Mouse (Mus musculus): Measurements from ENCODE around the gene Nt5c1a.

Nt5c1a gene

DNA sequence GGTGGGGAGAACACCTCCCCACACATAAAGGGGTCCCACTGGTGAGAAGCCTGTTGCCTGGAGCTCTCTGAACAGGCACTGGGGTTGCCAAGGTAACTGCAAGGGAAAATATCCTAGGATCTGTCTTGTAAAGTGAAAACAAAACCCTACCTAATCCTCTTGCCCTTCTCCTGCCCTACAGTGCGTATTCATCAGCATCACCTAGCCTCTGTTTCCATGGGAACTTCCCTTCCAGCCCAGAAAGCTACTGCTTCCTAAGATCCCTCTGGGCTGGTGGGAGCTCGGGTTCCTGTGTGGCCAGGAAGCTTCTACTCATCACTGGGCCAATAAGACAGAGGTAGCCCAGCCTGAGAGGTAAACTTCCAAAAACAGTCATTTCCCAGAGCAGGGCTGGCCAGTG, 11.0 kb downstream of the Nt5c1a start:
- no peak for DNase-seq (ENCODE audit: low spot score in 2 of 2)

DNA sequence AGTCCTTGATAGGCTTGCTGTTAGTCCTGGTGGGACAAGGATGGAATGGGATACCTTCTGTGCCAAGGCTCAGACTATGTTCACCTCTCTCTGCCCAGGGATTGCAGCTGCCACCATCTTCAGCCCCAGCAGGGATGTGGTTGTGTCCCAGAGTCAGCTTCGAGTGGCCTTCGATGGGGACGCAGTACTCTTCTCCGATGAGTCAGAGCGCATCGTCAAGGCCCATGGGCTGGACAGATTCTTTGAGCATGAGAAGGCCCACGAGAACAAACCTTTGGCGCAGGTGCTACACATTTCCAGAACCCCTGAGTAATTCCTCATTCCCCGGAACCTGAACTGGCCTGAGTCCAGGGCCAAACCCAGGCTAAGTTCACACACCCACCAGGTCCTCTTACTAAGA, 12.7 kb downstream of the Nt5c1a start:
- DNase-seq (ENCODE audit: low spot score in 2 of 2): no peak

DNA sequence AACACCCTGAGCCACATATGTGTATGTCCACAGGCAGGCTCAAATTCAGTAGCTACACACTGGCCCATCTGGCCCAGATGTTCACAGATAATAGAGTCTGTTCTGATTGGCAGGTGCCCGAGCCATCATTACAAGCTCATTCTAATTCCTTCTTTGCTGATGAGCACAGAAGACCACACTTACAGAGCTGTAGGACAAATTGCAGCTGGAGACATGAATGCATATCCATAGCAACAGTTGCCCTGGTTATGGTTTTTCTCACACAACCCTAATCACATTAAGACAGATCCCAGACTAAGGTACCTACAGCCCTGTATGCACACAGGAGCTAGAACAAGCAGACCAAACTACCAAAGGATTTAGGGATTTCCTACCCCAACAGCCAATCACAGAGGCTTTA, 14.1 kb downstream of the Nt5c1a start:
- no peak for DNase-seq (ENCODE audit: low spot score in 2 of 2)

DNA sequence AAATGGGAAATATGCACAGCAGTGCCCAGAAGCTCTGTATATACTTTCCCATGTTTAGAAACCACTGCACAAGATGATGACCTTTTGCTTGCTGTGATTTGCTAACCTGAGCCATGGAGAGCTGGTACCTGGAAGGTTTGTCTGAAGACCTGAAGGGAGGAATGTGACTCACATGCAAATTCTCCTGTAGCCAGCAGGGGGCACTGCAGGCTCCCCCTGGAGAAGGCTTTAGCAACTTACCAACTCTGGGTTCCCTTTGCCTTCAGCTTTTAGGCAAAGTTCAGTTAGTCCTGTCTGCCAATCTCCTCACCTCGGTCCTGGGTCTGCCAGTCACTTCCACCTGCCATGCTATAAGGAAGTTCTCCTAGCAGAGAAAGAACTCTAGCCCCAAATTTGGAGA, 15.5 kb downstream of the Nt5c1a start:
- no peak for DNase-seq (ENCODE audit: low spot score in 2 of 2)

DNA sequence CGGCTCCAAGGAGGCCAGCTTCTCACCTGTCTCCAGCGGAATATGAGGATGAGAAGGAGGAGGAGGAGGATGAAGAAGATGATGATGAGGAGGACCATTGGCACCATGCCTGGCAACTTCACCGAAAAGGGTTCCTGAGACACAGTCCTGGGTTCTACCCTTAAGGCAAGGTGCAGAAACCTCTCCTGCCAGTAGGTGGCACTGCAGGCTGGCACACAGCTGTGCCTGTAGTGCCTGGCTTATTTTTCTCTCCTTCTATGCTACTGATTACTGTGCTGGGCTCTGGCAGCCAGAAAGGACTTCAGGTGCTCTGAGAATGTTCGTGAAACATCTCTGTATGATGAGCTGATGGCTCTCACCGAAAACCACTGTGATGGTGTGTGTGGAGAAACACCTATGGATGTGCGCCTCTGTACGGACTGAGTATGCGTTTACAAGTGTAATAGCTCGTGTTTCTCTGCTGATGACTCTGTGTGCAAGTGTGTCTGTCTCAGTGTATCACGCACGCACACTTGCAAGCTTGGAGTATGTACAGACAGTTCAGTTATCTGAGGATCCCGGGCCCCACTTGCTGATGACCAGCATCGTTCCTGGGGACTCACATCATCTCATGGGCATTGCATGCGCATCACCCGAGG, 18.5 kb downstream of the Nt5c1a start:
- DNase-seq (ENCODE audit: low spot score in 2 of 2): peak; percentile 56 to 82

DNA sequence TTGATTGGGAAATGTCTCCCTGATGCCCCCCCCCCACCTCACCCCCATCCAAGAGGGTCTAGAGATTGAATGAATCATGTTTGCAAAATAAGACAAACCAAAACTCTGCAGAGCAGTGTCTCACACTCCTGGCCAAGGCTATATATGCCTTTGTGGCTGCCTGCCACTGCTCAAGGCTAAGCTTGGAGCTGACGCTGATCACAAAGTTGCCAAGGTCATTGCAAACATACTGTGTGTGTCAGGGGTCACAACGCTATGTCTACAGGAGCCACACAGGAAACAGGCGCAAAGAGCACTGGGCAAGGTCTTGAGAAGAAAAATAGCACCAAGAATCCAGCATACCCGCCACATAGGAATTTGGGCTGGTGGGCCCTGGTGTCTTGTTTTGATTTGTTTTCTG, 19.3 kb downstream of the Nt5c1a start:
- no peak for DNase-seq (ENCODE audit: low spot score in 2 of 2)

DNA sequence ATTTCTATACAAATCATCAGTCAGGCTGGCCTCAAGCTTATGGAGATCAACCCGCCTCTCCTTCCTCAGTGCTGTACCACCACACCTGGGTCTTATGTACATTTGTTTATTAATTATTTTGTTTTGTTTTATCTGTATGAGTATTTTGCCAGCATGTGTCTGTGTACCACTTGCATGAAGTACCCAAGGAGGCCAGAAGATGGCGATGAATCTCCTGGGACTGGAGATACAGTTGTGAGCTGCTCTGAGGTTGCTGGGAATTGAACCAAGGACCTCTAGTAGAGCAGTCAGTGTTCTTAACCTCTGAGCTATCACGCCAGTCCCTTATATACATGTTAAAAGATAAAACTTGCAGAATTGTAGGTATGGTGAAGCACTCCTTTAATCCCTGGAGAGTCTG, 22.0 kb downstream of the Nt5c1a start:
- no peak for DNase-seq (ENCODE audit: low spot score in 2 of 2)

DNA sequence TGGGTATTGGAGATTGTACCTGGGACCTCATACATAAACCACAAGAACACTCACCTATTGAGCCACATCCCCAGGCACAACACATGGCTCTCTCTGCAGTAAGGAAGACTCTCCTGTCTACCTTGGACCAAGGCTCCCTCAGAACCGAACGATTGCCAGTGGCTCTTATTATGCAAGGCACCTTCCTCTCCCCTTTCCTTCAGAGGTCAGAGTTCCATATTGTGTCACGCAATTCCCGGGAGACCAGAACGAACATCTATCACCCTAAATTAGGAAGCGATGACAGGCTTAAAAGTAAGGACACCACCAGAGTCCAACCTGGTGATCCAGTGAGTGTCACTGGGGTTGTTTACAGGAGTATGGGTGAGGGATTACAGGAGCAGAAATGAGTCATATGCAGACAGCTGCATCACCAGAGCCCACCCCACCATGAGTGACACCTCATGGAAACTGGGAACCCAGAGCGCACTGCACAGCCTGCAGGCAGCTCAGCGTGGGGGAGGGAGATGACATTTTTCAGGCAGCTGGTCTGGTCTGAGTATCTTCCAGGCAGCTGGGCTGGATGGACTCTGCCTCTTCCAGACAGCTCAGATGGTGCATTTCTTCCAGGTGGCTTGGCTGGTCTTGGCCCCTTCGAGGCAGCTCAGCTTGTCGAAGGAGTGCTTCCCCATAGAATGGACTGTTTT, 24.6 kb downstream of the Nt5c1a start:
- no peak for DNase-seq (ENCODE audit: low spot score in 2 of 2)

DNA sequence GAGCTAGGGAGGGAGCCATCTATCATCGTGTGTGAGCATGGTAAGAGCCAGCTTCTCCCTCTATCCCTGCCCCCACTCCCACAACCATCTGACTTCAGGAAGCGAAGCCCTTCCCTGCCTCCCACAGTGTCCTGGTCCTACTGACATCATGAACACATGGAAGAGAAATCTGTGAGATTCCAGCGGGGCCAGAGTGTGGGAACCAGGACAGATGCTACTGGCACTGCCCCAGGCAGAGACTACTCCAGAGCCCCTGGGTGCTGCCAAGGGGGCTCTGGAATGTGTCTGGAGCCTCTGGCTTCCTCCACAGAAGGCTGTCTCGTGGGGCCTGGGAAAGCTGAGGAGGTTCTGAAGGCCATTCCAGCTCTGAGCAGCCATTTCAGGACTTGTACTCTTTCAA, 26.4 kb downstream of the Nt5c1a start:
- peak in 1 of 2 experiments; percentile 58 for DNase-seq (ENCODE audit: low spot score in 2 of 2)

DNA sequence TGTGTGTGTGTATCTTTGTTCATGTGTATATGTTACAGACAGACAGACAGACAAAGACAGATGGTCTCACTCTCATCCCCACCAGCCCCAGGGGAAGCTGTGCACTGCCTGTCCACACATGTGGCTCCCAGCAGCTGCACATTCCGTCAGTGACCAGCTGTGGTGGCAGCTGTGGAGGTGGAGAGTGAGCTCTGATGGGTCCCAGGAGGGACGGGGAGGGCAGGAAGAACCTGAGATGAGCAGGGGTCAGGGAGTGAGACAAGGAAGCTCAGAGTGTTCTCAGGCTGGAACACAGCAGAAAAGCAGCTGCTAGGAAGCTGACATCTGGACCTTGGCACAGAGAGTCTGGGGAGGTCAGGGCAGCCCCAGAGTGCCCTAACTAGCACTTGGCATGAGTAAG, 27.0 kb downstream of the Nt5c1a start:
- peak in 1 of 2 experiments; percentile 67 for DNase-seq (ENCODE audit: low spot score in 2 of 2)

DNA sequence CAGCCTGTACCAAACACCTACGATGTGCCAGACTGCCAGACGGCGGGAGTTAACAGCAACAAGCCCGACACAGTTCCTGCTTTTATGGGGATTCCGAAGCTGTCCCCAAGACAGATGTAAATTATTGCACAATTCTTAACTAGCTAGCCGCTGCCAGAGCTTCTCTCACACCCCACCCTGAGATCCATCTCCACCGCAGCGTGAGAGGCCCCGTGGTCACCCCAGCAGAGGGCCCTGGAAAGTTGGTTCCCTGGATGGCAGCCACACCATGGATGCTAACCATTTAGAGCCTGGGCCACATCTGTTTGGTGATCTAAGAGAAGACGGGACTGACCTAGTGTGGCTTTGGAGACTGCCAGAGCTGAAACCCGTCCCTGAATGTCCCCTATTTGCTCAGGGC, 27.9 kb downstream of the Nt5c1a start:
- DNase-seq (ENCODE audit: low spot score in 2 of 2): no peak

DNA sequence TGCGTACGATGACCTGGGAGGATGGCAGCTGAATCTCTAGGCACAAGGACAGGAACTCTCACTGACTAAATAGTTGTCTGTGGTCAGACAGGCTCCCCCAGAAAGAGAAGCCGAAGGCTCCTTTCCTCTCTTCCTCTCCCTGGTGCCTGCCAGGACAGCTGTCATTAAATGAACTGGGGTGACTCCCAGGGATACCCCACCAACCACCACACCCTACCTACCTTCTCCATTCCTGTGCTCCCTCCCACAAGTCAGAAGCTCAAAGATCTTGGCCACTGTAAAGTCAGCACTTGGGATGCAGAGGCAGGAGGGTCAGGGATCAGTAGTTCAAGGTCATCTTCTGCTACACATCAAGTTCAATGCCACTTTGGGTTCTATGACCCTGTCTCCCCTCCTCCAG, 31.5 kb downstream of the Nt5c1a start:
- no peak for DNase-seq (ENCODE audit: low spot score in 2 of 2)

DNA sequence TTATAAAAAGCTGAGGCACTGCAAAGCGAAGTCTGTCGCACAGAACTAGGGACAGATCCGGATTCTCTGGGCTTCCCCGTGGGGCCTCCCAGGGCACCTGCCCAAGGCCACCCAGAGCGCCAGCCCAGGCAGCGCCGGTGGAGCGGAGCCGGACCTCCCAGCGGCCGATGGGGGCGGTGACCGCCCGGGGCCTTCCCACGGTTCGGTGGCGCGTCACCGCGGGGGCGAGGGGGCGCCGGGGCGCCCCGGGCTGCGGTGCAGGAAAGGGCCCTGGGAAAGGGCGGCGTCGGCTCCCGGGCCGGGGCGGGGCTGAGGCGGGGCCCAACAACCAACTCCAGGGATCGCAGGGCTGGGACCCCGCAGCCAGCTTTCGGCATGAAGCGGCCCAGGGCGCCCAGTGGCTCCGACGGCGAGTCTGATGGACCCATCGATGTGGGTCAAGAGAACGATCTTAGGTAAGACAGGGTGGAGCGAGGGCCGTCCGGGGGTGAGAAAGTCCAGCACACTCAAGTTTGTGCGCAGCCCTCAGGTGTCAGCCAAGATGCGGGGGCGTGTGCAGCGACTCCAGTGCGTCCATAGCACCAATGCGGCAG, 32.3 kb downstream of the Nt5c1a start, which contains the start of gene Heyl:
Gene Heyl (plus strand): TSS at position 65 of the 593 bp plus-strand sequence.
- peak; percentile 62 to 67 for DNase-seq (ENCODE audit: low spot score in 2 of 2)

DNA sequence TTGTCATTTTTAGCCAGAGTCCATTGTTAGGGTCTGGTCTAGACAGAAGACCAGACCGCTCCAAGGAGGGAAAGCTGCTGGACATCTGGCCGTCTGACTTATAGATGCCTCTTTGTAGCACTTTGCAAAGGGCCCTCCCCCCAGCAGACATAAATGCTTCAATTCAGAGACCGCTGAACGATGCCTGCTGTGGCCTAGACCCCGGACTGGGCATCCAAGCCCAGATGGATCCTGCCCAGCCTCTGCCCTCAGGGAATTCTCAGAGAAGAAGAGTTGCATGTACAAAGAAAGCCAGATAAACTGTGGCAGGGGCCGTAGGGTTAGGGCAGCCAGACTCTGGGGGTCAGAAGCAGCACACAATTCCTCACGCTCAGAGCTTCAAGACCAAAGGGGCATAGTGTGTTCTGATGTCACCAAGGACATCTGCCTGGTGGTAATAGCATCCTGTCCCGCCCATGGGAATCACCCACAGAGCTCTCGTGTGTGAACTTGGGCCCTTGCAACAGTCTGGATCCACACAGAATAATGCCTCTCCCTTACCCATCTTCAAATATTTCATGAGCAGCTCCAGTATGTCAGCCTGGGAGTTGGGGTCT, 34.6 kb downstream of the Nt5c1a start:
- DNase-seq (ENCODE audit: low spot score in 2 of 2): no peak

DNA sequence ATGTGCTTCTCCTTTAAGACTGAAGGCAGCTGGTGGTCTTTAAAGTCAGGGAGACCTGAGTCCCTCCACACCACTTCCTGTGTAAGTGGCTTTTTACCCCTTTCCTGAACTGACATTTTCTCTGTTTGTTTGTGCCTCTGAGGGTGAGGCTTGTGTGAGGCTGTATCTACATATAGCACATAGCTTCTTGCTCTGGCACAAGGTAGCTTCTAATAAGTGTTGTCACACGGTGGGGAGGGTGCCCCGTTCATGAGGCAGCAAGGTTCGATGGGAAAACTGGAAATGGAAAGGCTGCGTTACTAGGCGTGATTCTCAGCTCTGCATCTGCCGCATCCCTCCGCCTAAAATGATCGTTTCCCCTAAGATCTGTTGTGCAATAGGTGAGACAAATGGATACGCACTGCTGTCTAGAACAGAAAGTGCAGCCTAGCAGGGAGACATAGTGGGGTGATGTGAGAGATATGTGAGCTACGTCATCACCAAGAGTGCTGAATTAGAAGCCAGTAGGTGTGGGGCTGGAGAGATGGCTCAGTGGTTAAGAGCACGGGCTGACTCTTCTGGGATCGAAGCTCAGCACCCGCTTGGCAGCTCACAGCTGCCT, 35.2 kb downstream of the Nt5c1a start:
- DNase-seq (ENCODE audit: low spot score in 2 of 2): no peak

DNA sequence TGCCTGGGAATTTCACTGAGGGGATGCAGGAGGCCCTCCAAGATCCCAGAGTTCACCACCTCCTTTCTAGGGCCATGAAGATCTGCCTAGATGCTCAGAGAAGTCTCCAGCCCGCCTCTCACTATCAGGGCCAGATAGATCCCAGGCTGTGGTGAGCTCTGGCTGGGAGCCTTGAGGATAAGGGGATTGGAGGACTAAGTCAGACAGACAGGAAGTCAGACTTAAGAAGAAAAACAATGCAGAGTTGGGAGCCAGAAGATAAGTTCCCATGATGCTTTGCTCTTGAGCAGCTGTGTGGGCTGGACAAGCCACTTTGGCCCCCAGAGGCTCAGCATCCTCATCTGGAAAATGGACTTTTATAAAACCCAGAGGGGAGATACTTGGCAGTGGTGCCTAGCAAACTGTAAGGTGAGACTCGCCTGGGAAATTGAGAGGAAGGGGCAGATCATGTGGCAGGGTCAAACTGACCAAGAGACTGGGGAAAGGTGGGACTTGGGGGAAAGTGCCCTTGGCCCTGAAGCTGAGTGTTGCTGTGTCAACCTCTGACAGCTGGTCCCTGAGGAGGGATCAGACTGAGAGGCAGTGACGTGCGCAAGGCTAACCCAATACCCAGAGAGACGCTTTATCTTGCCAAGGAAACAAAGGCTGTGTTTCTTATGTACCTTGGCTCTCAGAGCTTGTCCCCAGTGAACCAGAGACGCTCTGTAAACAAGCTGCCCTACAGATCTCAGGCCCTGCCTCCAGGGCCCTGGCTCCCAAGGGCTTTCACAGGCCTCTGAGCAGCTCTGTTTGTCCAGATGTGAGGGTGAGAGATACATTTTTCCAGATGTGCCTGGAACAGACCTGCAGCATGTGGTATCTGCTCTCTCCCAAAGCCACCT, 36.3 kb downstream of the Nt5c1a start:
- DNase-seq (ENCODE audit: low spot score in 2 of 2): no peak

DNA sequence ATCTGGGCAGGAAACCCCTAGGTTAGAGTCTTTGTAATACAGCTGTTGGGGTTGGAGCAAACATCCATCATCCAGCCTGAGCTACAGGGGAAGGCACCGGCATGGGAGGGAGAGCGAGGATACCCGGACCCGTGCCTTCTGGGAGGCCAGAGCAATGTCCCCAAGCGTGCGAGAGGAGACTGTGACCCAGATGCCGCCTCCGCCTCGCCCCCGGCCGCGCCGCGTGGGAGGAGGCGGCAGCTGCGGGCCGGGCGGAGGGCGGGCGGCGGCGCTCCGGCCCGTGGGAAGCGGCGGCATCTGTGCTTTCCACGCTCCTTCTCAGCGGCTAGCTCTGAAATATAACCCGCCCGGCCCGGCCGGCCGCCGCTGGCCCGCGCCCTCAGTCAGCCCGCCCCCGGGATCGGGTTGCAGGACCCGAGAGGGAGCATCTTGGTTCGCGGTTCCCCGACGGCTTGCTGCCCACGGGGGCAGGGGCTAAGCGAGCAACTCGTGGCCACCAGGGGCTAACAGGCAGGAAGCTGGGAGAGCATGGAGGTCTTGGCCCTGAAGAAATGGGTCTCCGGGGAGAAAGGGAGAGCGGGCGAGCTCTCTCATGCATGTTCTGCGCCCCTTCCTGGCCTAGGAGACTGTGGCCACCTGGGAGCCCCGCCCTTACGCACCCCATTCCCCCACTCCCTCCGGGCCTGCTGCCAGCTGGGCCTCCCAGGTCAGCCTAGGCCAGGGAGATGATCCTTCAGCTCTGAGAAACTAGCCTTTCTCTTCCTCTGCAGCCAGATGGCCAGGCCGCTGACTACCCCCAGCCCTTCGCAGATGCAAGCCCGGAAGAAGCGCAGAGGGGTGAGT, 38.3 kb downstream of the Nt5c1a start:
- DNase-seq (ENCODE audit: low spot score in 2 of 2): peak; percentile 72 to 73

DNA sequence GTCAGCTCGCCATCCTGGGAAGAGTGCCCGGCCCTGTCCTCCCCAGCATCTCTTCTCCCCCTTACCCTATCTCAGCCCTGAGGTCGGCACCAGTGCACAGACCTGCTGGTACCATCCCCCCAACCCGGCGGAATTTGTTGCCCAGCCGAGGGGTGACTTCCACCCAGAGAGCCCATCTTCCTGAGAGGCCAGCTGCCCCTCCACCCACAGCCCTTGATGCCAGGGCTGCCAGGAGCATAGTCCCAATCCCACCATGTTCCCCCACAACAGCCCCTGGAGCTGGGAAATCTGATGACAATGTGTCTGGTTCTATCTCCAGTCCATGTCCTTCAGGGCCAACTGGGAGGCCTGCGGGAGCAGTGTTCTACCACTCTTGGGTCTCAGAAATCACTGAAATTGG, 44.9 kb downstream of the Nt5c1a start:
- no peak for DNase-seq (ENCODE audit: low spot score in 2 of 2)

DNA sequence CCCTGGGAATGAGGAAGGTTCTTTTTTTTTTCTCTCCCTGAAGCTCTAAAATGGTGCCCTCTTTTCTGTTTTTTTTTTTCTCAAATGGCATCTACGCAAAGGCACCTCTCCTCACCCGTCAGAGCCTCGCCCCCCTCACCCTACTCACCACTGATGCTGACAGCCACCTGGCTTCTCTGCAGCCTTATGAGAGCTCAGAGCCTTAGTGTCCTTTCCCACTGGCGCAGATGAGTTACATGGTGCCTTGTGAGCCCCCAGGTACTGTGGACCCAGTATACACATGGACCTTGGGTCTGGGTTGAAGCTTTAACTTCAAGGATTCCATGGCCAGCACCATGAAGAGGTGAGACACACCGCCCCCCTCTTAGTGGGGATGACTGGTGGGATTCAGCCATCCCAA, 45.3 kb downstream of the Nt5c1a start:
- no peak for DNase-seq (ENCODE audit: low spot score in 2 of 2)

DNA sequence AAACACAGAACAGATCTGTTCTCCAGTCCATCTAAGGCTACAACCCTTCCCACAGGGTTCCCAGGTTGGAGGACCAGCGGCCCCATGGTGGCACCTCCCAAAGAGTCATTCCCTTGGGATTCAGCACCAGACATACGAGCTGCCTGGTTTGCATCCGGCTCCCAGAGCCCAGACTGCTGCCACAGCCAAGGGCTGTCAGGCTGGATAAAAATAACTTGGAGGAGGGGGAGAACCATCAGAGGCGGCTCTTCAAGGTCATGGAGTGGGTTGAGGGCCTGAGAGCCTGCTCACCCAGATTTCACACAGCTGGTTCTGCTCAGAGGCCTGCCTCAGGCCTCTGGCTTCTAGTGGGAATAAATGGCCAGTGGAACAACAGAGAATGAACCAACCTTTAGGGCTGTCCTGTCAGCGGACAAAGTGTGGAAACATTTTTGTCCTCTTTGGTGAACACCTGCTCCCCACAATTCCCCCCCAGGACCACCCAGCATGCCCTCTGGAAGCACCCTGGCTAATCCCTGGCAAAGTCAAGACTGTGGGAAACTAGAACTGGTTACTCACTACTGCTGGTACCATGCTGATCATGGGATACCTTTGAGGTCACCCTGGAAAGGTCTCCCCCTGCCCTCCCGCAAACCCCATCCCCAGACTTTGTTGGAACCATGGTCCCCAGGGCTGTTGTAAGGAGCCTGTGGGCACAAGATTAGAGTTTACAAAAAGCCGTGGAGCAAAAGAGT, 46.0 kb downstream of the Nt5c1a start:
- peak in 1 of 2 experiments; percentile 59 for DNase-seq (ENCODE audit: low spot score in 2 of 2)
